Mouse (Mus musculus) heart, adult 18-20 months (tissue): ENCODE data around the gene Hyal4. TPM values are rescaled to one million over a fixed set of nuclear protein-coding genes. Genes with fewer than 3 reads are reported as not detected.

Source experiments
- DNase-seq, 2 experiments: peaks; one replicate each; pipeline ENCODE4 v3.0.0; 2021 to 2022; ENCODE audit warnings: mixed read lengths in 1 of 2
- long read RNA-seq, 2 experiments: library from polyadenylated mRNA; stranded (forward); transcript quantifications; one replicate each; pipeline ENCODE4 v2.0.0; 2021
- total RNA-seq, 2 experiments: library from RNA; stranded (reverse); gene quantifications; 2 replicates each; pipeline ENCODE4 v1.2.3; 2021

Hyal4 gene
- total RNA-seq = not detected
- long read RNA-seq, experiment 1 = 0 reads
- long read RNA-seq, experiment 2 = 0 reads

- DNase-seq = no peak
Observed at GRCm38 (mm10) chr6:24748029-24748428, at the start of gene Hyal4. Hyal4 (plus strand) TSS chr6:24748329.

- no peak for DNase-seq
Observed at GRCm38 (mm10) chr6:24707090-24707489, 41.0 kb upstream of the Hyal4 start.

- DNase-seq = no peak
Observed at GRCm38 (mm10) chr6:24707499-24707898, 40.6 kb upstream of the Hyal4 start.

- DNase-seq = peak; percentile 13 to 51
Observed at GRCm38 (mm10) chr6:24721317-24722099, 26.6 kb upstream of the Hyal4 start.

GRCm38 (mm10) chr6:24728130-24728529 is 20.0 kb upstream of the Hyal4 start:
- no peak for DNase-seq

GRCm38 (mm10) chr6:24732945-24733344 is 15.2 kb upstream of the Hyal4 start, which contains the start of gene Hyal6:
Hyal6 (plus strand) TSS chr6:24733245.
- no peak for DNase-seq

GRCm38 (mm10) chr6:24734565-24734964 is 13.6 kb upstream of the Hyal4 start:
- DNase-seq = no peak

GRCm38 (mm10) chr6:24759281-24759680 is 11.2 kb downstream of the Hyal4 start:
- DNase-seq = no peak

- no peak for DNase-seq
Observed at GRCm38 (mm10) chr6:24766261-24766660, 18.1 kb downstream of the Hyal4 start.

- no peak for DNase-seq
Observed at GRCm38 (mm10) chr6:24779182-24779581, 31.1 kb downstream of the Hyal4 start.

GRCm38 (mm10) chr6:24790888-24791287 is 42.8 kb downstream of the Hyal4 start, which contains the start of gene Spam1:
Spam1 (plus strand) TSS chr6:24791188.
- DNase-seq = no peak

Other genes with a start within 250 kb of the Hyal4 start
- under 1 TPM; 0.67 to 0.77 TPM for gene Iqub, start 233.3 kb upstream of the Hyal4 start, total RNA-seq
- gene Ndufa5, start 220.3 kb upstream of the Hyal4 start, total RNA-seq = 1,000 to 10,000 TPM; 1,622 to 1,793 TPM
- 10 to 100 TPM; 62.3 to 70.5 TPM for gene Asb15, start 220.2 kb upstream of the Hyal4 start, total RNA-seq
- gene Lmod2, start 150.6 kb upstream of the Hyal4 start, total RNA-seq = 100 to 1,000 TPM; 861 to 872 TPM
- gene Wasl, start 83.3 kb upstream of the Hyal4 start, total RNA-seq = 10 to 100 TPM; 26.5 to 26.9 TPM
- not detected for gene Hyal6, start 15.1 kb upstream of the Hyal4 start, total RNA-seq
- not detected for gene Spam1, start 42.9 kb downstream of the Hyal4 start, total RNA-seq
- gene Hyal5, start 109.7 kb downstream of the Hyal4 start, total RNA-seq = not detected
- not detected for gene Tmem229a, start 208.0 kb downstream of the Hyal4 start, total RNA-seq